Mouse (Mus musculus) erythroid progenitor cell, adult 5-6 weeks (primary cell): ENCODE results near the gene Klf15. TPM values are rescaled to one million over a fixed set of nuclear protein-coding genes. Genes with fewer than 3 reads are reported as not detected.

Source experiments
- ATAC-seq: replicated peaks from 2 replicates; pipeline ENCODE4 v1.8.0; 2016; ENCODE audit warnings: moderate number of reproducible peaks, mild to moderate bottlenecking, moderate TSS enrichment, inconsistent platforms; ENCODE audit not compliant: poor library complexity, low FRiP score, severe bottlenecking
- total RNA-seq, 2 experiments: library from RNA; stranded (forward) in 1 of 2; stranded (reverse) in 1 of 2; fragments of 150-400 nt in 1 of 2; fragments of 186-747, 209-891 nt in 1 of 2; gene quantifications; 2 replicates each; pipeline versions ENCODE4 v1.2.3 to v1.2.4; 2015 to 2017; ENCODE audit warnings: low replicate concordance in 2 of 2

Klf15 gene
- total RNA-seq, 2 experiments from 2014 or later, result 0.08 TPM; not detected in 1

GRCm38 (mm10) chr6:90518892-90519291 is 56.5 kb downstream of the Klf15 start:
- no peak for ATAC-seq

- no peak for ATAC-seq
Measured at GRCm38 (mm10) chr6:90519375-90519774, 57.0 kb downstream of the Klf15 start.

Other genes starting within 250 kb of the Klf15 start
- not detected in 2 replicates for gene Vmn1r53, start 238.1 kb upstream of the Klf15 start, total RNA-seq (2015; ENCODE audit: low replicate concordance)
- gene Vmn1r53, start 238.1 kb upstream of the Klf15 start, total RNA-seq (2017; ENCODE audit: low replicate concordance), result not detected in 2 replicates
- not detected in 2 replicates for gene Vmn1r54, start 216.3 kb upstream of the Klf15 start, total RNA-seq (2015; ENCODE audit: low replicate concordance)
- not detected in 2 replicates for gene Vmn1r54, start 216.3 kb upstream of the Klf15 start, total RNA-seq (2017; ENCODE audit: low replicate concordance)
- not detected in 2 replicates for gene BC048671, start 161.4 kb upstream of the Klf15 start, total RNA-seq (2015; ENCODE audit: low replicate concordance)
- not detected in 2 replicates for gene BC048671, start 161.4 kb upstream of the Klf15 start, total RNA-seq (2017; ENCODE audit: low replicate concordance)
- gene Chst13, start 137.4 kb upstream of the Klf15 start, total RNA-seq (2015; ENCODE audit: low replicate concordance), result 0.72 and 1.7 TPM in 2 replicates
- not detected in 2 replicates for gene Chst13, start 137.4 kb upstream of the Klf15 start, total RNA-seq (2017; ENCODE audit: low replicate concordance)
- not detected in 2 replicates for gene Uroc1, start 129.3 kb upstream of the Klf15 start, total RNA-seq (2015; ENCODE audit: low replicate concordance)
- not detected in 2 replicates for gene Uroc1, start 129.3 kb upstream of the Klf15 start, total RNA-seq (2017; ENCODE audit: low replicate concordance)
- gene Zxdc, start 93.1 kb upstream of the Klf15 start, total RNA-seq (2015; ENCODE audit: low replicate concordance), result 0.84 and 2.2 TPM in 2 replicates
- 3.9 and 5.1 TPM in 2 replicates for gene Zxdc, start 93.1 kb upstream of the Klf15 start, total RNA-seq (2017; ENCODE audit: low replicate concordance)
- not detected in 2 replicates for gene Cfap100, start 33.8 kb upstream of the Klf15 start, total RNA-seq (2015; ENCODE audit: low replicate concordance)
- not detected in 2 replicates for gene Cfap100, start 33.8 kb upstream of the Klf15 start, total RNA-seq (2017; ENCODE audit: low replicate concordance)
- 1.1 TPM in 1 of 2 replicates, not detected in the other for gene Aldh1l1, start 23.9 kb downstream of the Klf15 start, total RNA-seq (2015; ENCODE audit: low replicate concordance)
- 1.8 TPM in 1 of 2 replicates, not detected in the other for gene Aldh1l1, start 23.9 kb downstream of the Klf15 start, total RNA-seq (2017; ENCODE audit: low replicate concordance)
- gene Slc41a3, start 142.1 kb downstream of the Klf15 start, total RNA-seq (2015; ENCODE audit: low replicate concordance), result 3.2 and 3.4 TPM in 2 replicates
- gene Slc41a3, start 142.1 kb downstream of the Klf15 start, total RNA-seq (2017; ENCODE audit: low replicate concordance), result 1.0 and 5.3 TPM in 2 replicates